Mouse (Mus musculus) ES-Bruce4 (cell line): ENCODE measurements around the gene Xrcc3. TPM values are rescaled to one million over a fixed set of nuclear protein-coding genes. Genes with fewer than 3 reads are reported as not detected.

Source experiments
- H3K27ac ChIP-seq: 2 replicates; pipeline ENCODE4 v1.5.1; 2012; ENCODE audit warnings: low read length, inconsistent platforms; ENCODE audit not compliant: insufficient read depth
- H3K27me3 ChIP-seq: 2 replicates; pipeline ENCODE4 v1.6.1; 2012; ENCODE audit warnings: mild to moderate bottlenecking, low read length, inconsistent platforms; ENCODE audit not compliant: control insufficient read depth, poor library complexity, insufficient read depth, severe bottlenecking
- H3K36me3 ChIP-seq: 2 replicates; pipeline ENCODE4 v1.6.1; 2012; ENCODE audit warnings: inconsistent platforms, mild to moderate bottlenecking, low read length, moderate library complexity; ENCODE audit not compliant: control insufficient read depth, poor library complexity, insufficient read depth, severe bottlenecking
- H3K4me1 ChIP-seq: one replicate; pipeline ENCODE4 v1.8.1; 2011; ENCODE audit warnings: low read length; ENCODE audit not compliant: control insufficient read depth, insufficient read depth
- H3K4me3 ChIP-seq: 2 replicates; pipeline ENCODE4 v1.5.1; 2011; ENCODE audit warnings: low read depth, mild to moderate bottlenecking, low read length
- H3K9ac ChIP-seq: 2 replicates; pipeline ENCODE4 v1.6.1; 2012; ENCODE audit warnings: low read depth, mild to moderate bottlenecking, inconsistent platforms; ENCODE audit not compliant: poor library complexity, severe bottlenecking
- H3K9me3 ChIP-seq: replicated peaks from 2 replicates; pipeline ENCODE4 v1.6.1; 2012; ENCODE audit warnings: mild to moderate bottlenecking, low read length, inconsistent platforms; ENCODE audit not compliant: control insufficient read depth, poor library complexity, insufficient read depth, severe bottlenecking
- CTCF ChIP-seq: IDR thresholded peaks from one replicate; pipeline ENCODE4 v1.8.1; 2011; ENCODE audit warnings: low read depth, low read length
- EP300 ChIP-seq: IDR thresholded peaks from 2 replicates; pipeline ENCODE4 v1.6.1; 2011; ENCODE audit warnings: low read depth, low read length; ENCODE audit not compliant: insufficient read depth
- POLR2A ChIP-seq: IDR thresholded peaks from one replicate; pipeline ENCODE4 v1.8.1; 2011; ENCODE audit warnings: low read length; ENCODE audit not compliant: insufficient read depth
- polyA plus RNA-seq: library from polyadenylated mRNA; stranded (reverse); fragments of >200 nt; gene quantifications from 2 replicates; pipeline ENCODE4 v1.2.4, GENCODE M21; 2011; ENCODE audit warnings: low read depth; ENCODE audit not compliant: missing spikeins, insufficient read depth, insufficient read length

The Xrcc3 gene
- polyA plus RNA-seq, 1 experiment = 14.3 TPM

DNA sequence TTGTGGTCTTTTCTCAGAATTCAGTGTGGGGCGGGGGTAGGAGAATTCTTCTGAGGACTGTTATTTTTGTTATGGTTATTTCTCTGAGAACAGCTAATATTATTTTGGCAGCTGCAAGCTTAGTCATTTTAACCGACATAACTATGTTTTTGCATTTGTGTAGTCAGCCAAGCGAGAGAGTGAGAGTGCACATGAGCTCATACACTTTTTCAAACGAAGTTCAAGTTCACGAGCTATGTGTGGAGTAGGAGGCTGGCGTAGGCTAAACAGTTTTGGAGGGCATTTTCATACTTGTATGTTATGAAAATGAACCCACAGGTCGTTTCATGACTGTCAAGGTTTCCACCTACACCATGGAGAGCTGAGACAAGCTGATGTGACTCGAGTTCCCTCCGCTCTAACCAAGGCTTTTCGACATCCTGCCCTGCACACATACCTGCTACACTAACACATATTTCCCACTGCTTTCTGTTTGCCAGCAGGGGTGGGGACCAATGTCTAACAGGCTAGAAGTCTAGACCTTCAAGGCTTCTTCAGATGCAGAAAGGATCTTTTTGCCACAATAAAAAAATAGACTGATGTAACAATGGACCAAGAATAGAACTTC is 45.2 kb downstream of the Xrcc3 start:
- H3K9ac ChIP-seq = no peak overlapping the region
- H3K9me3 ChIP-seq = no peaks in the 10 kb centered on the region
- no peak for TF ChIP-seq EP300
- TF ChIP-seq CTCF = no peak
- TF ChIP-seq POLR2A = no peak
- no peak overlapping the region for H3K27ac ChIP-seq
- 0 out of 2 replicates have a peak, but pooled peaks cover 5% of the 10 kb centered on the region for H3K36me3 ChIP-seq
- no peak overlapping the region for H3K4me3 ChIP-seq
- no peaks in the 10 kb centered on the region for H3K27me3 ChIP-seq
- peaks cover 4% of the 10 kb centered on the region for H3K4me1 ChIP-seq

DNA sequence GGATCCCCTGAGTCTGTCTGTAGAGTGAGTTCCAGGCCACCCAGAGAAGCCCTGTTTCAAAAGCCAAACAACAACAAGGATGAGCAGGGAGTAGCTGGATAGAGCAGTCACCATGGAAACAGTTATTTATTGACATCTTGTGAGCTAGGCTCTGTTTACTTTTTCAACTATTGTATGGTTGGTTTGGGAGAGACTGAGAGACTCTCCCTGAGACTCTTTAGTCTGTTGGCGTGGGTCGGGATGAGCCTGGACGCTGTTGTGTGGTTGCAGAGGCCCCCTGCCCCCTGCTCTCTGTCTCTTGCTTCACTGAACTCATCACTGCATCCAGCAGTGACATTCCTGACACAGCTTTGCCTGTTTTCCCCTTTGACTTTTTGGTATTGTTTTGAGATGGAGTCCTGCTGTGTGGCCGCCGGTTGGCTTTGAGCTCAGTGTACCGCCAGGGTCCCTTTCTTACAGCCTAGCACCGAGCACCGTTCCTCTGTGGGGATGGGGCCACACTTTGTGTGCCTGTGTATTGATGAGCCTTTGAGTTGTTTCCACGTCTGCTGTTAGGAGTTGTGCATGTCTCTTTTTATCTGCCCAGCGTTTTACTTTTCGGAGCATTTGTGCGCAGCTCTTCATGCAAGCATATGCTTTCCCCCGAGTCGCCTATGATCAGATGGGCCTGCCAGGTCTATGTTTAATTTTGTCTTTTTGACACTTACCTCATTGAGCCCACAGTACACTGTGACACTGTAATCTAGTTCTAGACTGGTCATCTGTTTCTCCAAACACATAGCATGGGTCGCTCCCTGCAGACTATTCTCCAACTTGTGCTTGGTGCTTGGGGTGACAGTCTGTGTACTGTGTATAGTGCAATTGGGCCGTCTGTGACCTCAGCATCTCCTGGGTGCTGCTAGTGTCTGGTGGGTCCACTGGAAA is 47.1 kb downstream of the Xrcc3 start:
- Histone ChIP-seq H3K36me3 (no peaks in the 10 kb centered on the region), H3K27me3 (no peaks in the 10 kb centered on the region), H3K4me3 (no peak overlapping the region), H3K27ac (no peak overlapping the region), H3K9ac (no peak overlapping the region), H3K4me1 (peaks cover 7% of the 10 kb centered on the region), H3K9me3 (no peaks in the 10 kb centered on the region)
- TF ChIP-seq POLR2A (no peak), CTCF (no peak), EP300 (no peak)

DNA sequence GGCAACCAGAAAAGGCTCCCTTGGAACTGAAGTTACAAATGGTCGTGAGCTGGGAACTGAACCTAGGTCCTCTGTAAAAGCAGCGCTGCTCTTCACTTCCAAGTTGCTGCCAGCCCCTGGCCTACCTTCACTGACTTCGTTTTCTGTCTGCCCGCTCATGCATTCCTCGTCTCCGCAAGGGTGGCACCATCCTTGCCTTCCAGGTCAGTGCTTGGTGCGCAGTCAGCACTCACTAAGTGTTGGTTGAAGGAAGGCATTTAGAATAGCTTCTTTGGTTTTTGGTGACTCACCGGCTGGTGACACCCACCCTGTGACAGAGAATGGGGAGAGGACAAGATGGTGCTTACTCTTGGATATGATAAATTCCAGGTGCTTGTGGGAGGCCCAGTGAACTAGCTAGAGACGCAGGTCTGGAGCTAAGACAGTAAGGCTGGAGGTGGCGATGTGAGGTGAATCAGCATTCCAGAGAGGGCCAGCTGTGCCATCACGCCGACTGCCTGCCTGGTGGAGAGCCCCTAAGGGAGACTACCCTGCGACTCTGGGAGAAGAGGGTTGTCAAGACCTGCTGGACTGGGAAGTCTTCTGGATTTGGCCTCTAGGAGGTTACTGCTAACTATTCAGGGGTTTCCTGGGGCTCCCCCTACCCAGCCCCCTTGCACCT is 50.9 kb downstream of the Xrcc3 start:
- TF ChIP-seq CTCF = no peak
- TF ChIP-seq POLR2A = no peak
- TF ChIP-seq EP300 = no peak
- Histone ChIP-seq H3K9ac (no peak overlapping the region), H3K27ac (no peak overlapping the region), H3K36me3 (no peaks in the 10 kb centered on the region), H3K9me3 (no peaks in the 10 kb centered on the region), H3K27me3 (no peaks in the 10 kb centered on the region), H3K4me1 (peaks cover 9% of the 10 kb centered on the region), H3K4me3 (no peak overlapping the region)

DNA sequence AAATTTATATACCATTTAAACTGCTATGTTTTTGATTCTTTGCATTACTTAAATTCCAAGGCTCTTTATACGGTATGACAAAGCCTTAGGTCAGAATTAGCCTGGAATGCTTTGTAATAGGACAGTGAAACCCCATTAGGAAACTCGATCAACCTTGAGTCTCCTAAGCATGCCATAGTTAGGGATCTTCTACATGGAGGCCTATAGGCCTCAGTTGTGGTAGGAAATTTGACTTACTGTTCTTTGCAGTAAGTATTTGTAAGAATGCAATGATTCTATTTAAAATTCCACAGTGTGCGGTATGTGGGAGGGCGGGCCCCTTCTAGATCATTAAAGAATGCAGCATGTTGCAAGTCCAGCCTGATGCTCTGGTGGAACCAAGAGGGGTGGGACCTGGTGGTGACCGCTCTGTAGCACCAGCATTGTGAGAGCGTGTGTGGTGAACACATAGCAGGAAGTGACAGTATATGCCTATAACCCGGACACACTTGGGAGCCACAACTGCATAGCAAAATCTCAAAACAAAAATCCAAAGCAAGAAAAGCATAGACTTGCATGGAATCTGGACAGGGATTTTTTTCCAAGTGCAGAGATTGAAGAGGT is 53.3 kb downstream of the Xrcc3 start:
- no peaks in the 10 kb centered on the region for H3K27me3 ChIP-seq
- no peak overlapping the region for H3K27ac ChIP-seq
- no peaks in the 10 kb centered on the region for H3K9me3 ChIP-seq
- H3K36me3 ChIP-seq = no peaks in the 10 kb centered on the region
- H3K4me1 ChIP-seq = peaks cover 5% of the 10 kb centered on the region
- no peak overlapping the region for H3K9ac ChIP-seq
- TF ChIP-seq POLR2A (no peak), EP300 (no peak), CTCF (no peak)
- no peak overlapping the region for H3K4me3 ChIP-seq

DNA sequence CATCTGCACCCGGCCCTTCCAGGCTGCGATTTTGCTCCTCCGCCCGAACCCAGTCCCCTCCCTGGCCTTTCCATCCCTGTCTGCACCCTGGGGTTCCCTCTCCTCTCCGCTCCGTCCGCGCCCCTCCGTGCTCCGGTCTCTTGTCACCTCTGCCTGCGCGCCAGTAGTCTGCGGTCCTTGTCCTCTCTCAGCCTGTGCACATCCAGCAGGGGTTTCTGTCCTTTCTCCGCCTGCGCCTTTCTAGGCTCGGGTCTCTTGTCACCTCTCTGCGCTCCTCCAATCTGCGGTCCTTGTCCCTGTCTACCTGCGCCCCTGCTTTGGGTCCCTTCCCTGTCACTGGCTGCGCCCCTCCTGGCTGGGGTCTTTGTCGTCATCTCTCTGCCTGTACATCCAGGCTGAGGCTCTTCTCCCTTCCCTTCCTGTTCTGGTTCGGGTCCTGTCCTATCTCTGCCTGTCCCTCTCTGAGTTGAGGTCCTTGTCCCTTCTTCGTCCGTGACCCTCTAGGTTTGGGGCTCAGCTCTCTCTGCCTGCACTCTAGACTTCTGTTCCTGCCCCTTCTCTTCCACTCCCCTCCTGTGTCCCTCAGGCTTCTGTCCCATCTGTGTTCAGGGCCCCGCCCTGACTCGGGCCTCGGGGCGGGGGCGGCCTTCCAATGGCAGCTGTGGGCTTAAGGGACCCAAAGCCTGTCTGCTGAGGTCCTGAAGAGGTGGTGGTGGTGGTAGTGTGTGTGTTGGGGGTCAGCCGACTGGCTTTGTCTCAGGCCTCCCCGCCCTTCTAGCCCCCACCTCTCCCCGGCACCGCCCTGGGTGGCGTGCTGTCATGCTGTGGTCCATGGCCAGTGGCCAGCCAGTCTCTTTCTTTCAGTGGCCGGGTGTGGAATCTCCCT is 54.3 kb downstream of the Xrcc3 start:
- no peak for TF ChIP-seq POLR2A
- TF ChIP-seq CTCF = no peak
- TF ChIP-seq EP300 = no peak
- peak overlapping the region; percentile 72 for H3K9ac ChIP-seq
- H3K4me1 ChIP-seq = peaks cover 5% of the 10 kb centered on the region
- H3K4me3 ChIP-seq = peak overlapping the region; percentile 93
- no peaks in the 10 kb centered on the region for H3K9me3 ChIP-seq
- no peak overlapping the region for H3K27ac ChIP-seq
- H3K36me3 ChIP-seq = no peaks in the 10 kb centered on the region
- H3K27me3 ChIP-seq = no peaks in the 10 kb centered on the region
